Mouse (Mus musculus) C2C12 (cell line): ENCODE data around the gene Snrpd3. TPM values are rescaled to one million over a fixed set of nuclear protein-coding genes. Genes with fewer than 3 reads are reported as not detected.
"Not testable (repeated sequence)": the region's sequence is repeated elsewhere in the genome, so short reads cannot be mapped to it uniquely, and the experiment has no call there.

Experiments
- H3K27me3 ChIP-seq: one replicate; pipeline ENCODE4 v1.6.1; 2011; ENCODE audit not compliant: control insufficient read depth, insufficient read depth, insufficient read length
- H3K36me3 ChIP-seq: one replicate; pipeline ENCODE4 v1.6.1; 2011; ENCODE audit not compliant: control insufficient read depth, insufficient read depth
- H3K4me3 ChIP-seq: one replicate; pipeline ENCODE4 v1.5.1; 2011; ENCODE audit warnings: mild to moderate bottlenecking, control low read depth; ENCODE audit not compliant: poor library complexity, insufficient read depth, severe bottlenecking
- H3K79me2 ChIP-seq: one replicate; pipeline ENCODE4 v1.6.1; 2011; ENCODE audit not compliant: control insufficient read depth, insufficient read depth
- H3K79me3 ChIP-seq: one replicate; pipeline ENCODE4 v1.6.1; 2011; ENCODE audit warnings: low read depth, control low read depth
- H3ac ChIP-seq: one replicate; pipeline ENCODE3; 2011; ENCODE audit warnings: low read depth; ENCODE audit not compliant: control insufficient read depth, insufficient read length
- CEBPB ChIP-seq: IDR thresholded peaks from one replicate; pipeline ENCODE4 v1.6.1; 2011; ENCODE audit warnings: low read depth, mild to moderate bottlenecking, control low read depth, moderate library complexity
- CTCF ChIP-seq: IDR thresholded peaks from one replicate; pipeline ENCODE4 v1.5.1; 2011; ENCODE audit not compliant: control insufficient read depth, insufficient read depth, insufficient read length
- FOSL1 ChIP-seq: IDR thresholded peaks from one replicate; pipeline ENCODE4 v1.8.0; 2011; ENCODE audit warnings: mild to moderate bottlenecking, low read length; ENCODE audit not compliant: poor library complexity, insufficient read depth, severe bottlenecking
- MAX ChIP-seq: IDR thresholded peaks from one replicate; pipeline ENCODE4 v1.6.1; 2011; ENCODE audit warnings: mild to moderate bottlenecking, control low read depth
- MYOD1 ChIP-seq: IDR thresholded peaks from one replicate; pipeline ENCODE4 v1.6.1; 2011; ENCODE audit warnings: low read depth; ENCODE audit not compliant: control insufficient read depth, insufficient read length
- MYOG ChIP-seq: IDR thresholded peaks from one replicate; pipeline ENCODE4 v1.6.1; 2011; ENCODE audit not compliant: control insufficient read depth, insufficient read length; ENCODE audit errors: extremely low read depth
- USF1 ChIP-seq: IDR thresholded peaks from one replicate; pipeline ENCODE4 v1.6.1; 2011; ENCODE audit warnings: low read depth, mild to moderate bottlenecking, control low read depth, moderate library complexity
- polyA plus RNA-seq: library from polyadenylated mRNA; unstranded; fragments of >200 nt; fragmentation: generic; extraction: Trizol; gene quantifications from one replicate; pipeline ENCODE4 v1.2.1, GENCODE M21; 2012; ENCODE audit warnings: missing spikeins

Gene Snrpd3
- polyA plus RNA-seq, 1 experiment = 358 TPM

- peaks cover 58% of the 10 kb centered on the region for H3K79me3 ChIP-seq
- TF ChIP-seq MYOG = no peak
- TF ChIP-seq FOSL1 = no peak
- TF ChIP-seq CTCF = no peak
- TF ChIP-seq CEBPB = no peak
- TF ChIP-seq USF1 = no peak
- TF ChIP-seq MAX = peak; percentile 96
- TF ChIP-seq MYOD1 = no peak
- H3ac ChIP-seq = peak within 1 kb of the TSS; percentile 89
- H3K4me3 ChIP-seq = peak within 1 kb of the TSS; percentile 97
- H3K79me2 ChIP-seq = peaks cover 86% of the 10 kb centered on the region
- H3K27me3 ChIP-seq = no peaks in the 10 kb centered on the region
- H3K36me3 ChIP-seq = peaks cover 40% of the 10 kb centered on the region
These were observed 400 bp downstream of the Snrpd3 start, which contains the start of gene Gucd1 for GRCm38 (mm10) chr10:75517758-75518143. TSS of gene Gucd1 (minus strand) at chr10:75517972.

GRCm38 (mm10) chr10:75520581-75520980 is 3.2 kb downstream of the Snrpd3 start:
- H3K79me3 ChIP-seq = peaks cover 82% of the 10 kb centered on the region
- no peak for TF ChIP-seq MAX
- no peak for TF ChIP-seq USF1
- no peak for TF ChIP-seq MYOD1
- no peak for TF ChIP-seq FOSL1
- TF ChIP-seq CTCF = no peak
- TF ChIP-seq MYOG = no peak
- no peak for TF ChIP-seq CEBPB
- no peak overlapping the region for H3ac ChIP-seq
- H3K27me3 ChIP-seq = no peaks in the 10 kb centered on the region
- peaks cover 67% of the 10 kb centered on the region for H3K36me3 ChIP-seq
- H3K79me2 ChIP-seq = peaks cover 95% of the 10 kb centered on the region
- no peak overlapping the region for H3K4me3 ChIP-seq

GRCm38 (mm10) chr10:75521643-75522042 is 4.3 kb downstream of the Snrpd3 start:
- Histone ChIP-seq H3K27me3 (no peaks in the 10 kb centered on the region), H3K79me3 (peaks cover 87% of the 10 kb centered on the region), H3K36me3 (peaks cover 75% of the 10 kb centered on the region), H3K79me2 (peaks cover 95% of the 10 kb centered on the region), H3K4me3 (no peak overlapping the region), H3ac (no peak overlapping the region)
- TF ChIP-seq CTCF (no peak), USF1 (no peak), MYOG (no peak), MYOD1 (no peak), CEBPB (no peak), FOSL1 (no peak), MAX (no peak)

GRCm38 (mm10) chr10:75525450-75525849 is 8.1 kb downstream of the Snrpd3 start:
- Histone ChIP-seq H3K36me3 (peaks cover 86% of the 10 kb centered on the region), H3K79me2 (peaks cover 100% of the 10 kb centered on the region), H3K79me3 (peaks cover 95% of the 10 kb centered on the region)
- H3K27me3 ChIP-seq, H3K4me3 ChIP-seq, H3ac ChIP-seq: not testable (repeated sequence)

- TF ChIP-seq FOSL1 = no peak
- TF ChIP-seq MYOG = no peak
- TF ChIP-seq MAX = no peak
- no peak for TF ChIP-seq USF1
- no peaks in the 10 kb centered on the region for H3K27me3 ChIP-seq
- no peak overlapping the region for H3ac ChIP-seq
- H3K36me3 ChIP-seq = peaks cover 81% of the 10 kb centered on the region
- peaks cover 92% of the 10 kb centered on the region for H3K79me2 ChIP-seq
- no peak overlapping the region for H3K4me3 ChIP-seq
- H3K79me3 ChIP-seq = peaks cover 61% of the 10 kb centered on the region
These were observed 13.0 kb downstream of the Snrpd3 start for GRCm38 (mm10) chr10:75530322-75530721.

- TF ChIP-seq CTCF (no peak), USF1 (no peak), FOSL1 (no peak)
- Histone ChIP-seq H3K36me3 (peaks cover 81% of the 10 kb centered on the region), H3ac (peak overlapping the region; percentile 18), H3K79me3 (peaks cover 49% of the 10 kb centered on the region), H3K79me2 (peaks cover 79% of the 10 kb centered on the region), H3K4me3 (no peak overlapping the region), H3K27me3 (no peaks in the 10 kb centered on the region)
These were observed 14.3 kb downstream of the Snrpd3 start for GRCm38 (mm10) chr10:75531532-75532090.
